Mouse (Mus musculus) E14TG2a.4 (cell line): Measurements from ENCODE around the gene Olfr1510.

Experiments used
- H3K27me3 ChIP-seq: 2 replicates; pipeline ENCODE4 v1.6.1; 2014; ENCODE audit warnings: low read length, control low read depth; ENCODE audit not compliant: insufficient read depth
- H3K36me3 ChIP-seq: 2 replicates; pipeline ENCODE4 v1.6.1; 2014; ENCODE audit warnings: low read length, control low read depth; ENCODE audit not compliant: insufficient read depth
- H3K4me1 ChIP-seq: replicated peaks from 2 replicates; pipeline ENCODE4 v1.6.1; 2014; ENCODE audit warnings: low read depth, low read length, control low read depth
- H3K4me3 ChIP-seq: replicated peaks from 2 replicates; pipeline ENCODE4 v1.5.1; 2014; ENCODE audit warnings: mild to moderate bottlenecking, low read length
- H3K9me3 ChIP-seq: 2 replicates; pipeline ENCODE4 v1.6.1; 2014; ENCODE audit warnings: low read length, control low read depth
- CTCF ChIP-seq: conservative IDR thresholded peaks from 2 replicates; pipeline ENCODE4 v1.5.1; 2014; ENCODE audit warnings: low read length
- NANOG ChIP-seq: IDR thresholded peaks from 2 replicates; pipeline ENCODE4 v1.6.1; 2014; ENCODE audit warnings: borderline replicate concordance, low read length, mixed read lengths
- POU5F1 ChIP-seq: IDR thresholded peaks from 2 replicates; pipeline ENCODE4 v1.6.1; 2014; ENCODE audit warnings: low read length, borderline replicate concordance

The Olfr1510 gene

DNA sequence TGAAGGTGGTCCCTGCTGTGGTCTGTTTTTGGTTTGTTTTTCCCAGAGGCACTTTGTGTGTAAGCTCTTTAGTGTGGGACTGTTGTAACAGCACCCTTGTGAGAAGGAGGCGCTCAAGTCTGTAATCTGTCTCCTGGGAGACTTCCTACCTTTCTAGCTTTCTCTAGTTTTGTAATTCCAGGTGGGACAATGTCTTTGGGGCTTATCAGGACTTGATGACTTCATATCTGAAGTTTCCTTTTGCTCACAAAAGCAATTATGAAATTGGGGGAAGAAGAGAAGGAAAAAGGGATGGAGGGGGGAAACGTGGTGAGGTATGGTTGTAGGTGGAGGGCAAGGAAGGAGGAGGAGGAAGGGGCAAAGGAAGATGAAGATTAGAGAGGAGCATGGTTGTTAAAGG, 35.1 kb downstream of the Olfr1510 start, which contains the start of gene Olfr1512:
Olfr1512 (minus strand) TSS at position 101 of the 400 bp plus-strand sequence.
- Histone ChIP-seq H3K36me3 (no peaks in the 10 kb centered on the region), H3K4me1 (no peaks in the 10 kb centered on the region), H3K4me3 (no peak within 1 kb of the TSS), H3K27me3 (no peaks in the 10 kb centered on the region), H3K9me3 (no peaks in the 10 kb centered on the region)
- TF ChIP-seq CTCF, result no peak
- TF ChIP-seq POU5F1, result no peak
- TF ChIP-seq NANOG, result no peak

DNA sequence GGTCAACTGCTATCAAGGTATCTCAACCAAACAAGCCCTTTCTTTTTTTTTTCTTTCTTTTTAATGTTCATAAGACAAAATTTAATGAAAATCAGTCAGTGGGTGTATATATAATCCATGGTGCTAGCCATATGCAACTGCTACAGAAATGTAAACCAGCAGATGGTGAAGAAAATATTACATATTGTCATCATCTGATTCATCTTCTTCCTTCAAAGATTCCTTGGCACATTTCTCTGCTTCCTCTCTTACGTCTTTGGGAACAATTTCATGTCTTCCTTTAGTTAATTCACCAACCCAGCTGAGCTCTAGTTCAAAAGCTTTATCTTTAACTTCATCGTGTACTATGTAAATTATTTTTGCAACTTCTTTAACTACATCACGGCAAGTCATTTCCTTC, 45.4 kb downstream of the Olfr1510 start:
- Histone ChIP-seq H3K9me3 (no peaks in the 10 kb centered on the region), H3K4me3 (no peak overlapping the region), H3K36me3 (no peaks in the 10 kb centered on the region), H3K27me3 (no peaks in the 10 kb centered on the region), H3K4me1 (no peaks in the 10 kb centered on the region)
- TF ChIP-seq CTCF (no peak), NANOG (no peak)
